Mouse (Mus musculus) heart, embryonic 15.5 days (tissue): ENCODE data around the gene Chd2. TPM values are rescaled to one million over a fixed set of nuclear protein-coding genes. Genes with fewer than 3 reads are reported as not detected.
"Not testable (repeated sequence)": the region's sequence is repeated elsewhere in the genome, so short reads cannot be mapped to it uniquely, and the experiment has no call there.

Experiments
- ATAC-seq: fragments of 200-750 bp; cut with Nextera tagmentation; replicated peaks from 2 replicates; pipeline ENCODE4 v1.8.0; 2017; ENCODE audit warnings: low read depth, moderate TSS enrichment; ENCODE audit not compliant: insufficient number of reproducible peaks, insufficient read depth, low FRiP score
- H3K27ac ChIP-seq: fragments of 300-500 bp; sonication (generic); 2 replicates; pipeline ENCODE4 v1.5.1; 2015; ENCODE audit warnings: mild to moderate bottlenecking, inconsistent platforms
- H3K27me3 ChIP-seq: fragments of 300-500 bp; sonication (generic); 2 replicates; pipeline ENCODE4 v1.6.1; 2015; ENCODE audit warnings: inconsistent platforms
- H3K36me3 ChIP-seq: fragments of 300-500 bp; sonication (generic); 2 replicates; pipeline ENCODE4 v1.6.1; 2015; ENCODE audit warnings: mild to moderate bottlenecking, inconsistent platforms
- H3K4me1 ChIP-seq: fragments of 300-500 bp; sonication (generic); replicated peaks from 2 replicates; pipeline ENCODE4 v1.6.1; 2015; ENCODE audit warnings: inconsistent platforms
- H3K4me2 ChIP-seq: fragments of 300-500 bp; sonication (generic); 2 replicates; pipeline ENCODE4 v1.6.1; 2015; ENCODE audit warnings: inconsistent platforms, mild to moderate bottlenecking, moderate library complexity
- H3K4me3 ChIP-seq: fragments of 300-500 bp; sonication (generic); 2 replicates; pipeline ENCODE4 v1.5.1; 2015; ENCODE audit warnings: mild to moderate bottlenecking, inconsistent platforms
- H3K9ac ChIP-seq: fragments of 300-500 bp; sonication (generic); 2 replicates; pipeline ENCODE4 v1.6.1; 2015; ENCODE audit warnings: mild to moderate bottlenecking, inconsistent platforms
- H3K9me3 ChIP-seq: fragments of 300-500 bp; sonication (generic); replicated peaks from 2 replicates; pipeline ENCODE4 v1.6.1; 2016; ENCODE audit warnings: inconsistent platforms
- WGBS: fragments of 180-500 bp; shearing (Covaris S2); methylation state at CpG from one replicate; pipeline ENCODE4 v1.1.7; 2015; ENCODE audit warnings: mixed read lengths; 5-methylcytosine and 5-hydroxymethylcytosine counted together
- polyA plus RNA-seq: library from polyadenylated mRNA; unstranded; fragments of >200 nt; fragmentation: Nextera tagmentation; extraction: Ambion mirVana; gene quantifications from 2 replicates; pipeline ENCODE4 v1.2.1, GENCODE M21; 2015

Gene Chd2
- polyA plus RNA-seq, 1 experiment from 2014 or later, result 41.2 TPM

GRCm38 (mm10) chr7:73528377-73528894 is 13.2 kb downstream of the Chd2 start:
- not testable (repeated sequence) for H3K4me3 ChIP-seq, ATAC-seq, H3K4me2 ChIP-seq, H3K27ac ChIP-seq, H3K9me3 ChIP-seq, H3K27me3 ChIP-seq, H3K9ac ChIP-seq
- H3K4me1 ChIP-seq, result peaks cover 54% of the 10 kb centered on the region
- H3K36me3 ChIP-seq, result peaks cover 14% of the 10 kb centered on the region; the same call in 1 of the 2 replicates
- WGBS, result 80% methylated on average over 7 of the region's 7 CpGs

DNA sequence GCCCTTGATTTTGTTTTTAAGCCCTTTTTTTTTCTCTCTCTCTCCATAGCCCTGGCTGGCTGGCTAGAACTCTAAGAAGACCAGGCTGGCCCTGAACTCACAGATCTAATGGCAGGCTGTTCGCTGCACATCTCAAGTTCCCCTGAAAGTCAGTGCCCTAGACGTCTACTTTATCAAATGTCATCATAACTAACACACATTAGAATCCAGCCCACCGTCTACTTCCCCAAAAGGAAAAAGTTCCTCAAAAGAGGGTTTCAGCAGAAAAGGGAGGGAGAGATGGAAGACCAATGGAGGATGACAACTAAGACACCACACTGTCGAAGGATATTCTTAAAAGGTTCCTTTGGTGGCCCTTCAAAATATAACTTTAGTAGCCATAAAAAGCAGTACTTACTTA is 14.4 kb downstream of the Chd2 start:
- no peak overlapping the region for H3K4me2 ChIP-seq
- peak overlapping the region; percentile 27; the same call in 1 of the 2 replicates for H3K27ac ChIP-seq
- H3K4me1 ChIP-seq, result peaks cover 44% of the 10 kb centered on the region
- ATAC-seq, result no peak
- H3K4me3 ChIP-seq, result no peak overlapping the region
- WGBS, result 81% methylated on average over 4 of the region's 4 CpGs
- no peaks in the 10 kb centered on the region for H3K27me3 ChIP-seq
- no peak overlapping the region for H3K9ac ChIP-seq
- no peaks in the 10 kb centered on the region for H3K9me3 ChIP-seq
- peaks cover 14% of the 10 kb centered on the region; the same call in 1 of the 2 replicates for H3K36me3 ChIP-seq

GRCm38 (mm10) chr7:73524454-73524952 is 17.1 kb downstream of the Chd2 start:
- peaks cover 25% of the 10 kb centered on the region for H3K36me3 ChIP-seq
- peak; percentile 80 for ATAC-seq
- H3K27ac ChIP-seq, result peak overlapping the region; percentile 92
- 0 out of 2 replicates have a peak overlapping the region, but pooled peaks have one; percentile 6 for H3K4me3 ChIP-seq
- peaks cover 34% of the 10 kb centered on the region for H3K4me1 ChIP-seq
- peak overlapping the region; percentile 25; the same call in 1 of the 2 replicates for H3K9ac ChIP-seq
- 16% methylated on average over 9 of the region's 9 CpGs for WGBS
- no peaks in the 10 kb centered on the region for H3K27me3 ChIP-seq
- H3K4me2 ChIP-seq, result peak overlapping the region; percentile 30
- no peaks in the 10 kb centered on the region for H3K9me3 ChIP-seq

GRCm38 (mm10) chr7:73523608-73524259 is 17.9 kb downstream of the Chd2 start:
- peaks cover 32% of the 10 kb centered on the region for H3K4me1 ChIP-seq
- H3K36me3 ChIP-seq, result peaks cover 27% of the 10 kb centered on the region
- WGBS, result 61% methylated on average over 1 of the region's 1 CpGs
- no peak overlapping the region for H3K9ac ChIP-seq
- ATAC-seq, result no peak
- H3K4me2 ChIP-seq, result no peak overlapping the region
- H3K4me3 ChIP-seq, result no peak overlapping the region
- no peaks in the 10 kb centered on the region for H3K27me3 ChIP-seq
- H3K9me3 ChIP-seq, result no peaks in the 10 kb centered on the region
- H3K27ac ChIP-seq, result peak overlapping the region; percentile 72

- Histone ChIP-seq H3K27me3 (no peaks in the 10 kb centered on the region), H3K4me3 (no peak overlapping the region), H3K9ac (no peak overlapping the region), H3K4me2 (no peak overlapping the region), H3K36me3 (peaks cover 28% of the 10 kb centered on the region), H3K9me3 (no peaks in the 10 kb centered on the region), H3K4me1 (peaks cover 29% of the 10 kb centered on the region), H3K27ac (0 out of 2 replicates have a peak overlapping the region, but pooled peaks have one; percentile 19)
- ATAC-seq, result no peak
- WGBS, result 79% methylated on average over 6 of the region's 6 CpGs
These were observed 18.4 kb downstream of the Chd2 start for GRCm38 (mm10) chr7:73523183-73523582.

DNA sequence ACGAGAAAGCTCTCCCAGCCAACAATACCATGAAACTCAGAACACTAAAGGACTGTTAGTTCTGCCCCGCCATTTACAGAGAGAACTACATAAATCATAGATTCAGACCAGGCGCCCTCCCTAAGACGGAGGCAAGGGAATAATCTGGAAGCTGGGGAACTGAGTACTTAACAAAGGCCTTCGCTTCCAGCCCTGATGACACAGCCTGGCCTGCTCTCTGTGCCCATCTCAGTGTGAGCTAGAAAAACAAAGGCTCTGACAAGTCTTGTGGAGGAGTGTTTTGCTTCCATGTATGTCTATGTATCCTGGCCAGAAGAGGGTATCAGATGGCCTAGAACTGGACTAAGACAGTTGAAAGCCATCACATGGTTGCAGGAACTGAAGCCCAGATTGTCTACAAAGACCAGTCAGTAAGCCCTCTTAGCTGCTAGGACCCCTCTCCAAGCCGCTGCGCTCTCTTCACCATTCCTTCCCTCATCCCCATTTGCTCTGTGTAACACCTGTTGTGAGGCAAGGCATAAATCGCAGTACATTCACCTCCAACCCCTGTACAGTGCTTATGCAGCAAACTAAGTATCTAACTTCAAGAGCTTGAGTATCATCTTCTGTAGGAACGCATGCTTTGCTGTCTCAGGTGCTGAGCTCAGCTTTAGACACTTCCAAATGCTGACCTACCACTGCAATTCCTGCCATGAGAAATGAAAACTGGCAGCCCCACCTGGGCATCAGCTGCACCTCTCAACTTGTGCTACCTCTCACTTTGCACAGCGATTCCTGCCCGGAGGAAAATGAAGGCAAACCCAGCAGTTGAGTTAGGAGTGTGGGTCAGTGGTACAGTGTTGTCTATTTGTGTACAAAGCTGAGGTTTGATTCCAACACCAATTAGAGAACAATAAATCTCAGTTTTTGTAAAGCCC is 20.1 kb downstream of the Chd2 start:
- Histone ChIP-seq H3K9me3 (no peaks in the 10 kb centered on the region), H3K4me2 (no peak overlapping the region), H3K27ac (peak overlapping the region; percentile 43), H3K4me1 (peaks cover 30% of the 10 kb centered on the region), H3K9ac (no peak overlapping the region), H3K4me3 (no peak overlapping the region), H3K27me3 (no peaks in the 10 kb centered on the region), H3K36me3 (peaks cover 31% of the 10 kb centered on the region)
- no peak for ATAC-seq
- 79% methylated on average over 11 of the region's 11 CpGs for WGBS

DNA sequence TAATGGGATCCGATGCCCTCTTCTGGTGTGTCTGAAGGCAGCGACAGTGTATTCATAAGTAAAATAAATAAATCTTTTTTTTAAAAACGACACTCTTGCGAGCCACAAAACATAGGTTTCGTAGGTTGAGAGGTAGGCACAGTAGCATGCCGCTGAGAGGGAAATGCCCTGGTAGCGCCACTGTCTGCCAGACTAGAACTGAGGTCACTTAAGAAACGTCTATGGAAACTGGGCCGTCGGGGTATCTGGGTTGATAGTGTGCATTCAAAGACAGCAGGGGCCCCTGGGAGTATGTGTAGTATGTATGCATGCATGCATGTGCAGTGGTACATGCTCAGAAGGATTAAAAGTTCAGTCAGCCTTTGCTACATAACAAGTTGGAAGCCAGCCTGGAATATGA is 21.4 kb downstream of the Chd2 start:
- H3K36me3 ChIP-seq, result peaks cover 44% of the 10 kb centered on the region
- H3K4me2 ChIP-seq, result no peak overlapping the region
- H3K9me3 ChIP-seq, result no peaks in the 10 kb centered on the region
- peak overlapping the region; percentile 43; the same call in 1 of the 2 replicates for H3K27ac ChIP-seq
- no peak for ATAC-seq
- 77% methylated on average over 10 of the region's 10 CpGs for WGBS
- H3K9ac ChIP-seq, result no peak overlapping the region
- peaks cover 33% of the 10 kb centered on the region for H3K4me1 ChIP-seq
- H3K27me3 ChIP-seq, result no peaks in the 10 kb centered on the region
- H3K4me3 ChIP-seq, result no peak overlapping the region

DNA sequence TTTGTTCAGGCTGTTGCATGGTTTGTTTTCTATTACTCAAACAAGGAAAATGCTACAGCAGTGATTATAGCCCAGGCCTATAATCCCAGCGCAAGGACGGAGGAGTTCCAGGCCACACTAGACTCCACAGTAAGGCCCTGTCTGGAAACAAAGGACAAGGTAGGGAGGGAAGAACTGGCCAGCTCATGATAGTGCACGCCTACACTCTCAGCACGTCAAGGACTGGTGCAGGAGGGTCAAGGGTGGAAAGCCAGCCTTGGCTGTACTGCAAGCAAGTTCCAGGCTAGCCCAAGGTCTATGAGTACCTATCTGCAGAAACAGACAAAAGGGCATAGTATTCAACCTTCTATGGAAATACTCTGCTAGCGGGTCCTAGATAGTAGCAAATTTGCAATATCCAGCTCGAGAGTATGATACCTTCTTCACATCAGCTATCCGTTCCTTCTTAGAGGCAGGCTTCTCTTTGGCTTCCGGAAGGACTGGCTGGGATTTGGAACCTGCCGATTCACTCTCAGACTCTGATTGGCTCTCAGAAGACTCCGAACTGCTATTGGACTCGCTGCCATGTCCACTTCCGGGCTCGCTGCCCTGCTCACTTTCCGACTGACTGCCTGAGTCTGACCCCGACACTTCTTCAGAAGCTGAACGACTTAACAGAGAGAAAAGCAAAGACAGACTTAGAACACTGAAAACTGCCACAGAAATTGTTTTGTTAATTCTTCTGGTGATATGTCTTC is 22.4 kb downstream of the Chd2 start:
- Histone ChIP-seq H3K27me3 (no peaks in the 10 kb centered on the region), H3K9me3 (no peaks in the 10 kb centered on the region), H3K4me2 (no peak overlapping the region), H3K4me1 (peaks cover 29% of the 10 kb centered on the region), H3K9ac (no peak overlapping the region), H3K36me3 (peaks cover 54% of the 10 kb centered on the region), H3K27ac (no peak overlapping the region), H3K4me3 (no peak overlapping the region)
- 88% methylated on average over 16 of the region's 16 CpGs for WGBS
- no peak for ATAC-seq

DNA sequence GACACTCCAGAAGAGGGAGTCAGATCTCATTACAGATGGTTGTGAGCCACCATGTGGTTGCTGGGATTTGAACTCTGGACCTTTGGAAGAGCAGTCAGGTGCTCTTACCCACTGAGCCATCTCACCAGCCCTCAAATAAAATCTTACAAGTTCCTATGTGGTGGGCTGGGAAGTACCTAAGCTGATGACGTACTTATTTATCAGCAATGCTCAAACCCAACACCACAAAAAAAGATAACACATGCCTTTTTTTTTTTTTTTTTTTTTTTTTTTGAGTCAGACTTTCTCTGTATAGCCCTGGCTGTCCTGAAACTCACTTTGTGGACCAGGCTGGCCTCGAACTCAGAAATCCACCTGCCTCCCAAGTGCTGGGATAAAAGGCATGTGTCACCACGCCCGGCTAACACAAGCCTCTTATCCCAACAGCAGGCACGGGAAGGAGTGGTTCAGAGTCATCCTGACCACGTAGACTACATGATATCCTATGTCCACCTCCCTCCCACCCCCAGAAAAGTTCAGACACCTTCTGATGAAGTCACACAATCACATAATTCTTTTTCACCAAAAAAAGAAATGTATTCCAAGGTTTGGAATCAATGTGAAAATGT is 23.2 kb downstream of the Chd2 start:
- H3K27ac ChIP-seq, ATAC-seq, H3K4me3 ChIP-seq, H3K9me3 ChIP-seq, H3K9ac ChIP-seq, H3K4me2 ChIP-seq, H3K27me3 ChIP-seq: not testable (repeated sequence)
- peaks cover 59% of the 10 kb centered on the region for H3K36me3 ChIP-seq
- WGBS, result 72% methylated on average over 6 of the region's 6 CpGs
- peaks cover 26% of the 10 kb centered on the region for H3K4me1 ChIP-seq

DNA sequence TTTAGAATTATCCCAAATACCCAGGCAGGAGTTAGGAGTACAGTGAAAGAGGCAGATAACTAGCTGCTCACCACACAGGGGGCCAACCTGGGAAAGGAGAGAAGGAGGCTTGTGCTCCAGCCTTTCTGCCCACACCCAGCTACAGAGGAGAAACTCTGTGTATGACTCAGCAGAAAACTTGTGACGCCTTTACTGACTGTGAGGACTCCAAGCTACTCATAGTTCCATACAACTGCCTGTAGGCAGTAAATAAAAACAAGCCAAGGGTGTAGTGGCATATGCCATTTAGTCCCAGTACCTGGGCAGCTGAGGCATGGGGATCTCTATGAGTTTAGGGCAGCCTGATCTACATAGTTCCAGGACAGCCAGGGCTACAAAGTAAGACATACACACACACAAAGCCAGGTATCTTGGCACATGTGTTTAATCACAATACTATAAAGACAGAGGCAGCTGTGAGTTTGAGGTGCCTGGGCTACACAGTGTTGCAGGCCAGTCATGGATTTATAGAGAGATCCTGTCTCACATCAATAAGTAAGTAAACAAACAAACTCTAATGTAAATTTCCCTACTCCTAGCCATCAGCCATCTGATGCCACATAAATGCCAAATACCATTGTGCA is 24.1 kb downstream of the Chd2 start:
- peak; percentile 38; the same call in 1 of the 2 replicates for ATAC-seq
- peaks cover 26% of the 10 kb centered on the region for H3K4me1 ChIP-seq
- H3K27ac ChIP-seq, result peak overlapping the region; percentile 22; the same call in 1 of the 2 replicates
- no peaks in the 10 kb centered on the region for H3K9me3 ChIP-seq
- no peaks in the 10 kb centered on the region for H3K27me3 ChIP-seq
- 29% methylated on average over 1 of the region's 1 CpGs for WGBS
- H3K4me3 ChIP-seq, result no peak overlapping the region
- H3K36me3 ChIP-seq, result peaks cover 67% of the 10 kb centered on the region
- no peak overlapping the region for H3K4me2 ChIP-seq
- no peak overlapping the region for H3K9ac ChIP-seq
